Mouse (Mus musculus) limb, embryonic 10.5 days (tissue): Measurements from ENCODE around the gene Bpifb1. TPM values are rescaled to one million over a fixed set of nuclear protein-coding genes. Genes with fewer than 3 reads are reported as not detected.
"Not testable (repeated sequence)": the region's sequence is repeated elsewhere in the genome, so short reads cannot be mapped to it uniquely, and the experiment has no call there.

Source experiments
- DNase-seq: peaks from one replicate; pipeline ENCODE4 v3.0.0-alpha.2; 2017; ENCODE audit warnings: low spot score
- H3K27ac ChIP-seq: fragments of 300-500 bp; sonication (generic); 2 replicates; pipeline ENCODE4 v1.5.1; 2016; ENCODE audit warnings: mild to moderate bottlenecking
- H3K27me3 ChIP-seq: fragments of 300-500 bp; sonication (generic); 2 replicates; pipeline ENCODE4 v1.6.1; 2016; ENCODE audit warnings: low read depth, mild to moderate bottlenecking; ENCODE audit not compliant: poor library complexity, severe bottlenecking
- H3K36me3 ChIP-seq: fragments of 300-500 bp; sonication (generic); 2 replicates; pipeline ENCODE4 v1.6.1; 2016; ENCODE audit warnings: mild to moderate bottlenecking, moderate library complexity
- H3K4me1 ChIP-seq: fragments of 300-500 bp; sonication (generic); 2 replicates; pipeline ENCODE4 v1.6.1; 2016
- H3K4me3 ChIP-seq: fragments of 300-500 bp; sonication (generic); 2 replicates; pipeline ENCODE4 v1.5.1; 2016; ENCODE audit warnings: mild to moderate bottlenecking, moderate library complexity
- H3K9me3 ChIP-seq: fragments of 300-500 bp; sonication (generic); replicated peaks from 2 replicates; pipeline ENCODE4 v1.6.1; 2016; ENCODE audit warnings: mild to moderate bottlenecking
- WGBS: fragments of 180-500 bp; shearing (Covaris S2); methylation state at CpG from one replicate; pipeline ENCODE4 v1.1.7; 2016; 5-methylcytosine and 5-hydroxymethylcytosine counted together
- polyA plus RNA-seq: library from polyadenylated mRNA; unstranded; fragments of >200 nt; fragmentation: Nextera tagmentation; extraction: Ambion mirVana; gene quantifications from 2 replicates; pipeline ENCODE4 v1.2.1, GENCODE M21; 2016

The Bpifb1 gene
- polyA plus RNA-seq, 1 experiment from 2014 or later: not detected

- peak; percentile 68 for DNase-seq
- no peaks in the 10 kb centered on the region for H3K27me3 ChIP-seq
- peak within 1 kb of the TSS; percentile 38; the same call in 1 of the 2 replicates for H3K27ac ChIP-seq
- peak within 1 kb of the TSS; percentile 24 for H3K4me3 ChIP-seq
- 4% methylated on average over 14 of the region's 14 CpGs for WGBS
- H3K9me3 ChIP-seq: no peaks in the 10 kb centered on the region
- peaks cover 33% of the 10 kb centered on the region for H3K4me1 ChIP-seq
- H3K36me3 ChIP-seq: no peaks in the 10 kb centered on the region
Observed at GRCm38 (mm10) chr2:154223265-154223916, 32.8 kb downstream of the Bpifb1 start, which contains the start of gene Bpifb5. TSS of gene Bpifb5 (plus strand) at chr2:154223742.

DNA sequence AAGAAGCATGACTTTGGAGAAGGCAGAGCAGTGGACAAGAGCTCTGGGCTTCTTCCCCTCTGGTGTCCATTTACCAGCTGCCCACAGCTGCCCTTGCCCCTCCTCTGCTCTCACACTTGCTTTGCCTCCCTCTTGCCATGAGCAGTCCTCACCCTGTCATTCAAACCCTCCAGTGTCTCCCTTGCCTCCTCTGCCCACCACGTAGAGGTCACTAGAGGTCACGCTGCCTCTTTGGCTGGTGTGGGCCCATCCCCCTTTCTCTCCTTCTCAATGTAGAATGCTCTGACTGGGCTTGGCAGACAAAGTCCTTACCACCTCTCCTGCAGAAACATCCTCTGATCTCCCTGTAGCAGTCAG lies 33.3 kb downstream of the Bpifb1 start:
- peaks cover 37% of the 10 kb centered on the region for H3K4me1 ChIP-seq
- H3K27ac ChIP-seq: peak overlapping the region; percentile 38; the same call in 1 of the 2 replicates
- 11% methylated on average over 2 of the region's 2 CpGs for WGBS
- H3K27me3 ChIP-seq: no peaks in the 10 kb centered on the region
- no peak for DNase-seq
- peak overlapping the region; percentile 24; the same call in 1 of the 2 replicates for H3K4me3 ChIP-seq
- H3K36me3 ChIP-seq: no peaks in the 10 kb centered on the region
- H3K9me3 ChIP-seq: no peaks in the 10 kb centered on the region

DNA sequence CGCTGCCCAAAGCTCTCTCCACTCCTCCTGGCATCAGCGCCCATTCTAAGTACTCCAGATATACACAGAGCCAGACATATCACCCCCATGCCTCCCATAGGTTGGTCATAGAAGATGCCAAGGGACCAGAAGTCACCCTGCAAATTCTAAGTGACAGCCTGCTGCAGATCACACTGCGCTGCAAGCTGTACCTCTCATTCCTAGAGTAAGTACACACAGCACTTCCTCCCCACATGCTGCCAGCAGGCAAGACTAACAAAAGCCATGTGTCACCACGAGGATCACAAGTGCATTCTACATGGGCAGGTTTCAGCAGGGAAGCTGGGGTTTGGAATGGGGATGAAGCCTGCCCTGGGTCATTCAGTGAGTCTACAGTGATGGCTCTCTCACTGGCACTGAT lies 36.4 kb downstream of the Bpifb1 start:
- Histone ChIP-seq H3K4me3 (no peak overlapping the region), H3K27ac (peak overlapping the region; percentile 37; the same call in 1 of the 2 replicates), H3K36me3 (no peaks in the 10 kb centered on the region), H3K9me3 (no peaks in the 10 kb centered on the region), H3K4me1 (peaks cover 37% of the 10 kb centered on the region), H3K27me3 (no peaks in the 10 kb centered on the region)
- 69% methylated on average over 4 of the region's 4 CpGs for WGBS
- no peak for DNase-seq

DNA sequence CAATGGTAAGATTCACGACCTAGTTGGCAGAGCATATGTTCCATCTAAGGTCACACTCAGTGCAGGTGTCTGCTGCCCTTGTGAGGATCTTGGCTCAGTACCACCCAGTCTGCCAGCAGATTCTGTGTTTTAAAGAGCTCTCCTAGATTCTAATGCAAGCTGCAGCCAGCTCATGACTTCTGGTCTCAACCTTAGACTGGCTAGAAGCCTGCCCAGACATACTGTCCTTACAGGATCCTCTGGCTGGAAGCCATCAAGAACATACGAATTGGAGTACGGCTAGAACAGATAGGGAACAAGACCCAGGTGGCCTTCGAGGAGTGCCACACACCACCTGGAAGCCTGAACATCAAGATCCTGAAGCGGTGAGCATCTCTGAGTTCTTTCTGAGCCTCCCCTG lies 37.2 kb downstream of the Bpifb1 start:
- no peak for DNase-seq
- H3K4me3 ChIP-seq: no peak overlapping the region
- WGBS: 83% methylated on average over 5 of the region's 5 CpGs
- H3K27ac ChIP-seq: no peak overlapping the region
- H3K4me1 ChIP-seq: peaks cover 33% of the 10 kb centered on the region
- H3K27me3 ChIP-seq: no peaks in the 10 kb centered on the region
- no peaks in the 10 kb centered on the region for H3K9me3 ChIP-seq
- H3K36me3 ChIP-seq: no peaks in the 10 kb centered on the region

DNA sequence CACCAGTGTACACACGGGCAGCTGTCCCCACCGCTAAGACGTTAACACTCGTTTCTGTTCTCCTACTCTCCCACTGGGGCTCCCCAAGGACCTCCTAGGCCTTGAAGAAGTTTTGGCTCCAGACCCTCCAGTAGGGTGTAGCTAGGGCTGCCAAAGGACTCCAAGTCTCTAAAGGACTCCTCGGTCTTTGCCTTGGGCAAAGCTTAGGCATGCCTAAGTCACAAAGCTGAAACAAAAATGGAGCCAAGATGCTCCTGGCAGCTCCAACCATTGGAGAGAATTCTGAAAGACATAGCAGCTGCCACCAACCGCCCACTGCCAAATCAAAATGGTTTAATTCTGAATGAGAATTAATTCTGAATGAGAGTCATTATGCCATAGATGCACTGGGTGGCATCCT lies 42.8 kb downstream of the Bpifb1 start:
- Histone ChIP-seq H3K27ac (no peak overlapping the region), H3K9me3 (no peaks in the 10 kb centered on the region), H3K4me3 (no peak overlapping the region), H3K36me3 (no peaks in the 10 kb centered on the region), H3K27me3 (no peaks in the 10 kb centered on the region), H3K4me1 (0 out of 2 replicates have a peak, but pooled peaks cover 4% of the 10 kb centered on the region)
- 94% methylated on average over 6 of the region's 6 CpGs for WGBS
- DNase-seq: no peak

GRCm38 (mm10) chr2:154240771-154241170 lies 50.2 kb downstream of the Bpifb1 start:
- Histone ChIP-seq H3K4me1 (no peaks in the 10 kb centered on the region), H3K36me3 (no peaks in the 10 kb centered on the region), H3K4me3 (no peak overlapping the region), H3K27ac (no peak overlapping the region), H3K27me3 (no peaks in the 10 kb centered on the region), H3K9me3 (no peaks in the 10 kb centered on the region)
- no peak for DNase-seq
- 85% methylated on average over 6 of the region's 6 CpGs for WGBS

DNA sequence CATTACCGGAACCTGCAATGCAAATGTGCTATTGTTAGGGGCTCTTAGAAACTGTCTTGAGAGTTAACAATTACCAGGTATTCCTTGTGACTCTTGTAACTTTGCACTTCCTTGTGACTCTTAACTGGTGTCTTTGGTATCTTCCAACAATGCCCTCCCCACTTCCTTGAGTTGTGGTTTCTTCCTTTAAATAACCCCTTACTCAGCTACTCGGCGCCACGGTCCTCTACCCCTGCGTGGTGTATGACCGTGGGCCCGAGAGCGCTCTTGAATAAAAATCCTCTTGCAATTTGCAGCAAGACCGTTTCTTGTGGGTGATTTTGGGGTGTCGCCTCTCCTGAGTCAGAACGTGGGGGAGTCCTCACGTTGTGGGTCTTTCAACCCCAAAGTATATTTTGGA lies 52.1 kb downstream of the Bpifb1 start:
- not testable (repeated sequence) for H3K9me3 ChIP-seq, H3K4me1 ChIP-seq, H3K4me3 ChIP-seq, H3K27me3 ChIP-seq, H3K27ac ChIP-seq, DNase-seq, H3K36me3 ChIP-seq
- WGBS: 93% methylated on average over 12 of the region's 12 CpGs

GRCm38 (mm10) chr2:154243356-154244036 lies 52.9 kb downstream of the Bpifb1 start:
- no peaks in the 10 kb centered on the region for H3K4me1 ChIP-seq
- no peak for DNase-seq
- H3K36me3 ChIP-seq: no peaks in the 10 kb centered on the region
- no peak overlapping the region for H3K4me3 ChIP-seq
- no peaks in the 10 kb centered on the region for H3K9me3 ChIP-seq
- no peaks in the 10 kb centered on the region for H3K27me3 ChIP-seq
- 94% methylated on average over 10 of the region's 10 CpGs for WGBS
- H3K27ac ChIP-seq: no peak overlapping the region

- H3K4me3 ChIP-seq: no peak overlapping the region
- no peak overlapping the region for H3K27ac ChIP-seq
- H3K4me1 ChIP-seq: no peaks in the 10 kb centered on the region
- no peak for DNase-seq
- no peaks in the 10 kb centered on the region for H3K36me3 ChIP-seq
- no peaks in the 10 kb centered on the region for H3K9me3 ChIP-seq
- 92% methylated on average over 5 of the region's 5 CpGs for WGBS
- H3K27me3 ChIP-seq: no peaks in the 10 kb centered on the region
Observed at GRCm38 (mm10) chr2:154245322-154245721, 54.7 kb downstream of the Bpifb1 start.

GRCm38 (mm10) chr2:154255254-154255653 lies 64.6 kb downstream of the Bpifb1 start:
- H3K4me1 ChIP-seq, H3K36me3 ChIP-seq, H3K9me3 ChIP-seq, H3K4me3 ChIP-seq, H3K27ac ChIP-seq, H3K27me3 ChIP-seq, DNase-seq: not testable (repeated sequence)
- 94% methylated on average over 2 of the region's 4 CpGs for WGBS

- no peaks in the 10 kb centered on the region for H3K27me3 ChIP-seq
- H3K4me3 ChIP-seq: no peak overlapping the region
- H3K4me1 ChIP-seq: no peaks in the 10 kb centered on the region
- H3K27ac ChIP-seq: no peak overlapping the region
- no peaks in the 10 kb centered on the region for H3K9me3 ChIP-seq
- DNase-seq: no peak
- no peaks in the 10 kb centered on the region for H3K36me3 ChIP-seq
- 91% methylated on average over 4 of the region's 4 CpGs for WGBS
Observed at GRCm38 (mm10) chr2:154255770-154256169, 65.2 kb downstream of the Bpifb1 start.

- WGBS: 88% methylated on average over 5 of the region's 5 CpGs
Observed at GRCm38 (mm10) chr2:154257554-154257953, 66.9 kb downstream of the Bpifb1 start, which contains the start of gene Bpifb9a. TSS of gene Bpifb9a (plus strand) at chr2:154257854.

GRCm38 (mm10) chr2:154264397-154264796 lies 73.8 kb downstream of the Bpifb1 start:
- not testable (repeated sequence) for H3K4me1 ChIP-seq, H3K27ac ChIP-seq, H3K9me3 ChIP-seq, DNase-seq, H3K36me3 ChIP-seq, H3K4me3 ChIP-seq, H3K27me3 ChIP-seq
- whole genome bisulfite sequencing: 73% methylated on average over 3 of the region's 3 CpGs

More at GRCm38 (mm10) chr2:154257554-154257953, 66.9 kb downstream of the Bpifb1 start, which contains the start of gene Bpifb9a:
- not testable (repeated sequence) for H3K9me3 ChIP-seq, DNase-seq, H3K27ac ChIP-seq, H3K27me3 ChIP-seq, H3K4me3 ChIP-seq, H3K36me3 ChIP-seq, H3K4me1 ChIP-seq
